Mouse (Mus musculus) Muller cell, postnatal 12 days (primary cell): ENCODE measurements around the gene Trpv1.

ENCODE experiments used
- DNase-seq: peaks from one replicate; pipeline ENCODE4 v3.0.0-alpha.2; 2015; ENCODE audit errors: inconsistent ontology term

Trpv1 gene

GRCm38 (mm10) chr11:73233992-73234391, at the start of gene Trpv1:
Trpv1 (plus strand) TSS chr11:73234292.
- DNase-seq = no peak

DNA sequence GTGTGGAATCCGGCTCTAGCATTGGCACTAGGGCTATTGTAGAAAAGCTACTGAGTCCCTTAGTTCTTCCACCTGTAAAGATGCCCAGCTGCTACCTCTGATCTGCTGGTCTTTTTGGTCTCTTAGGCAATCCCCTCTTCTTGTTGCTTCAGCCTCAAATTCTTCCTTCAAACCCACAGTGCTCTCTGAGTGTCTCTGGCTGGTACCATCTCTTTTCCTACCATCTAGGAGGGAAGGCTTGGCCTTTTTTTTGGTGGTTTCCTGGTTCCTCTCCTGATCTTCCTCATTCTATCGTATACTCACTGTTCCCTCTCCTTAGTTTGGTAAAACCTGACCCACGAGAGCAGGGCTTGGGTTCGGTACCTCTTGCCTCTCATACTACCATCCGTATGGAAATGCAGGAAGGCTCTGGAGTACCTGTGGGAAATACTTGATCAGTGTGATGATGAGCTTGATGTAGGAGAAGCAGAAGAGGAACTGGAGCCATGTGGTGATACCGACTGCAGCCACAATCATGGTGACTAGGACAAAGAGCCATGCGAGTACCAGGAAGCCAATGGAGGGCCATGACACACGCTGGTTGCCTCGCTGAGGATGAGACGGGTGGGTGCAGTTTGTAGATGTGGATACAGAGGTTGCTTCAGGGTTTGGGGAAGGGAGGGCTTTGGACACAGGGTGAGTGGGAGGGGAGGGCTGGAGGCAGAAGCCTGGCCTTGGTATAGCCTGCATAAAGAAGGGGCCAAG, 48.0 kb upstream of the Trpv1 start:
- DNase-seq = no peak

DNA sequence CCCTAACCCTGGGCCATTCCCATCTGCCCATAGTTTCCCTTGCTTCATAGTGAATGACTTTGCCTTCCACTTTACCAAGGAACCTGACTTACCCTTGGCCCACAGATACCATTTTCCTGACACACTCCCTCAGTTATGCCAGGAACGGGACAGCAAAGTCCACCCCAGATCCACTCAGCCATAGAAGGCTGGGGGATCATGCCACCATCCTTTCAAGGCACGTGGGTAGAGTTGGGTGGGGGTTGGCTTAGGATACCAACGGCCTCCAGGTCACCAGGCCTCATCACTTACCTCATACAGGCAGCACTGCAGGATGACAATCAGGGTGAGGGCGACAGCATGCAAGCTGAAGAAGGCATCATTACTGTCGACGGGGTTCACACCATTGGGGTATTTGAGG, 46.9 kb upstream of the Trpv1 start:
- no peak for DNase-seq

- DNase-seq = no peak
Measured at GRCm38 (mm10) chr11:73193047-73193446, 41.0 kb upstream of the Trpv1 start.

DNA sequence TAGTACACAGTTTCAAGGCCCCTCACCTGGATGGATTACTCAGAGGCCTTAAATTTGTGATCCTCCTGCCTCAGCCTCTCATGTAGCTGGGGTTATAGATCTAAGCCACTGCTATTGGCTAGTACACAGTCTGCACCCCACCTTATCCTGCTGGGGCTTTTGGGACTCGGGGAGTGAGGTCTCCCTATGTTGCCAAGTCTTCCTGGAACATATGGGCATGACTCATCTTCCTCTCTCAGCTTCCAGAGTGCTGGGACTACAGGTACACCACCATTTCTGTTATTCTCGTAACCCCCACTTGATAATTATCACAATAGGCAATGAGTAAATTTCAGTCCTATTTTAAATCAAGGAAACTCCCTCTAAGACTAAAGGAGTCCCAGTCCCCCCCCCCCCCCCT, 39.6 kb upstream of the Trpv1 start:
- no peak for DNase-seq

DNA sequence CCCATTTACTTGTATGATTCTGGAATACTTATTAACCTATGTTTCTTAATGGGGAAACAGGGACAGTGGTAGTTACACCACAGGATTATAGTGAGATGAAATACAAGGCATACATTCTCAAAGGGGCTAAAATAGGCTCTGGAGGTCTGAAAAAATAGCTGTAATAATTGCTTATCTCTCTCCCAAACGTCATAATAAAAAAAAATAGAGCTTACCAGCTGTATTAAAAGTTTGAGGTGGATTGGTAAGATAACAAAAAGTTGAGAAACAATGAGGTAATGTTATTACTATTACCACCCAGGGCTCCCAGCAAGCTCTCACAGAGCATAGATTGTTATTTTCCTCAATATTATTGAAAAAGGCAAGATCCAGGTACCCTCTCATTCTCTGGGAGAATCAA, 35.9 kb upstream of the Trpv1 start:
- DNase-seq = no peak

GRCm38 (mm10) chr11:73198603-73199229, 35.4 kb upstream of the Trpv1 start, which contains the start of gene Ctns:
Ctns (minus strand) TSS chr11:73199042.
- DNase-seq = no peak

GRCm38 (mm10) chr11:73199230-73199712, 34.8 kb upstream of the Trpv1 start, which contains the start of gene Shpk:
Shpk (plus strand) TSS chr11:73199460.
- peak; percentile 97 for DNase-seq

DNA sequence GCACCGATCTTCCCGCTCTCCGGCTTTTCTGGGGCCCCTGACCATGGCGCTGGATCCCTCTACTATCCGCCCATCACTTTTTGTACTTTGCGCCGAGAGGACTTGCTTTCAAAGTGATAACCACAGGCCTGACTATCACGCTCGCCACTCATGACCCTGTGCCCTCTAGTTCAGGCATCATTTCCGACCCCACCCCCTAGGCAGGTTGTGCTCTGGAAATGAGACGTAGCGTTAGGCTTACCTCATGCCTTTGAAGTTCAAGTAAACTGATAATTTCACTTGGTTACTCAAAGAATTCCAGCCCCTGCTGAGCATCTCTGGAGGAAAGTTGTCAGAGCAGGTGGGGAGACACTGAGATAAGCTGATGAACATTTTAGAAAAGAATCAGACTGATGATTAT, 34.2 kb upstream of the Trpv1 start:
- DNase-seq = no peak

- no peak for DNase-seq
Measured at GRCm38 (mm10) chr11:73201021-73201420, 33.1 kb upstream of the Trpv1 start.

- DNase-seq = no peak
Measured at GRCm38 (mm10) chr11:73201597-73201996, 32.5 kb upstream of the Trpv1 start.

- no peak for DNase-seq
Measured at GRCm38 (mm10) chr11:73203895-73204294, 30.2 kb upstream of the Trpv1 start.

- DNase-seq = no peak
Measured at GRCm38 (mm10) chr11:73205194-73205593, 28.9 kb upstream of the Trpv1 start.

DNA sequence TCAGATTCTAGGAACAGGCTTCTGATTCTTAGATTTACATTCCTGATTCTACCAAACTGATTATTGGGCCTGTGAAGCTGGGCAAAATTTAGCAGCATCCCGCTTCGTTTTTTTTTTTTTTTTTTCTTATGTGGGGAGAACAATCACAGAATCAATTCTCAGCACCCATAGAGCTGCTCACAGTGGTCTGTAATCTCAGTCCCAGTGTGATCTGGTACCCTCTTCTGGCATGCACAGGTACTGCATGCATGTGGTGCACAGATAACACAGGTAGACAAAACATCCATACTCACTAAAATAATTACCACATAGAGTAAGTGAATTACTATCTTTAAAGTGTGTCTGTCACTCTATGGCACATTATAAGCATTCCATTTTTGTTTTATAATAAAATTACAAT, 26.5 kb upstream of the Trpv1 start:
- no peak for DNase-seq

GRCm38 (mm10) chr11:73213956-73214355, 20.1 kb upstream of the Trpv1 start:
- DNase-seq = no peak

DNA sequence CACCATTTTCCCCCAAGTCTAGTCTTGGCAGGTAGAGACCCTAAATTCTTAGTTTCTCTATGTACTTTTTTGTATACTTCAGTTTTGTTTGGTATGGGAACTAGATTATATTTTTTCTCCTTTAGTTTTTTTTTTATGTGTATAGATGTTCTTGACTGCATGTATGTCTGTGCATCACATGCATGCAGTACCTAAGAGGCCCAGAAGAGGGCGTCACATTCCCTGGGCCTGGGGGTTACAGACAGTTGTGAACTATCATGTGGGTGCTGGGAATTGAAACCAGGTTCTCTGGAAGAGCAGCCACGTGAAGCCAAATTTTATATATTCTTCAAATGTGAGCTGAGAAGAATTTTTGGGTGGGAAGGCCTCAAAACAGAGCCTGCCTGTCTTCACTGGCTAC, 14.4 kb upstream of the Trpv1 start:
- DNase-seq = no peak

DNA sequence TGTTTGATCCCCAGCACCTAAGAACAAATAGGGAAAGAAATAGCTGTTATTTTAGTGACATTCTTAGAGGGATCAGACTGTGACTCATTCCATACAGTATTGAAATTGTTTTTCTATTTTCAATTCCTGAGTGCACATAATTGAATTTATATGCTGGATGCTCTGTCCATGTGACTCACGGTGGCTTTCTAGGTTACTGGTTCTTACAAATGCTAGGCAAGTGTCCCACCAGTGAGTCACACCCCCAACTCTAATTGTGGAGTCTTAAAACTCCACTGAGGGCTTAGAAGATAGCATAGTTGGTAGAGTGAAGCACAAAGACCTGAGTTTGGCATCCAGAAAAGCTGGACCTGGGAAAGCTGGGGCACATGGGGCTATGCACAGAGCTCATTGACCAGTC, 13.4 kb upstream of the Trpv1 start:
- DNase-seq = peak; percentile 78

GRCm38 (mm10) chr11:73222846-73223245, 11.2 kb upstream of the Trpv1 start:
- no peak for DNase-seq

DNA sequence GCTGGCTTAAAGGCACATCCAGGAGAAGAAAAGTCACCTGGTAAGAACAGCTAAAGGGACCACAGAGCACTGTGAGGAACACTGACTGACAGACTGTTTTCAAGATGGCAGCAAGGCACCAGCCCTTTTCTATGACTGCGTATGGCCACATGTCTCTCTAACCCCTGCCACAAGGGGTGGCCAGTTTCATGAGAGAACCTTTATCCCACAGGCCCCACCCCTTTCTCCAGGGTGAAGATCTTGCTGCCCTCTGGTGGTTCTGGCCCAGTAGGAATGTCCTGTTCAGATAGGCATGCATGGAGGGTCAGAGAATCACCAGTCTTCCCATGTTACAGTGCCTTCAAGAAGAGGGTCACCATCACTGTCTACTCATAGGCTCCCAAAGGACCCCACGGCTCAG, 10.1 kb upstream of the Trpv1 start:
- DNase-seq = no peak

- DNase-seq = no peak
Measured at GRCm38 (mm10) chr11:73225856-73226255, 8.2 kb upstream of the Trpv1 start.

- no peak for DNase-seq
Measured at GRCm38 (mm10) chr11:73228881-73229280, 5.2 kb upstream of the Trpv1 start.

- DNase-seq = no peak
Measured at GRCm38 (mm10) chr11:73230081-73230480, 4.0 kb upstream of the Trpv1 start.

DNA sequence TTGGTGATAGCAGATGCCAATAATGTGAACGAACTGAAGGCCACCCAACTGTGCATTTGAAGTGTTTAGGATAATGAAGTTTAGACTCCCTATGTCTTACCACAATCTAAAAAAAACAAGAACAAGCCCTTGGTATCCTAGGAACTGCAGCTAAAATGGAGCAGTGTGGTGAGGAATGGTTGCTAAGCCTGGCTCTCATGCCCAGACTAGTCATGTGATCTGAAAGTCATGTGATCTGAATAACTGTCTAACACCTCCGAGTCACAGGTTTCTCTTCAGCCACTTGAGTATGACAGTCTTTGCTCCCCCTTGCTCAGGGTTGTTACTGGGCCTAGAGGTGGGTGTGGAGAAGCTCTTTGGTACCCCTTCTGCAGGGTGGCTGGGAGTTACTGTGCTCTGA, 1.6 kb upstream of the Trpv1 start:
- no peak for DNase-seq
